Mouse (Mus musculus) embryonic facial prominence, embryonic 13.5 days (tissue): ENCODE results near the gene Adcy5. TPM values are rescaled to one million over a fixed set of nuclear protein-coding genes. Genes with fewer than 3 reads are reported as not detected.
A peak's percentile ranks its signal among the peaks of the same experiment; 100 is the strongest.

Experiments used
- ATAC-seq: fragments of 200-750 bp; cut with Nextera tagmentation; 2 replicates; pipeline ENCODE4 v1.8.0; 2017; ENCODE audit warnings: low read depth; ENCODE audit not compliant: insufficient number of reproducible peaks, insufficient read depth, low FRiP score, low TSS enrichment
- H3K27ac ChIP-seq: fragments of 300-500 bp; sonication (generic); 2 replicates; pipeline ENCODE4 v1.5.1; 2015; ENCODE audit warnings: moderate library complexity, mild to moderate bottlenecking, inconsistent platforms
- H3K27me3 ChIP-seq: fragments of 300-500 bp; sonication (generic); 2 replicates; pipeline ENCODE4 v1.6.1; 2015; ENCODE audit warnings: mild to moderate bottlenecking, inconsistent platforms
- H3K36me3 ChIP-seq: fragments of 300-500 bp; sonication (generic); 2 replicates; pipeline ENCODE4 v1.6.1; 2015; ENCODE audit warnings: mild to moderate bottlenecking, inconsistent platforms
- H3K4me1 ChIP-seq: fragments of 300-500 bp; sonication (generic); 2 replicates; pipeline ENCODE4 v1.6.1; 2015; ENCODE audit warnings: inconsistent platforms
- H3K4me2 ChIP-seq: fragments of 300-500 bp; sonication (generic); 2 replicates; pipeline ENCODE4 v1.6.1; 2015; ENCODE audit warnings: moderate library complexity, mild to moderate bottlenecking, inconsistent platforms
- H3K4me3 ChIP-seq: fragments of 300-500 bp; sonication (generic); 2 replicates; pipeline ENCODE4 v1.5.1; 2015; ENCODE audit warnings: mild to moderate bottlenecking, inconsistent platforms
- H3K9ac ChIP-seq: fragments of 300-500 bp; sonication (generic); 2 replicates; pipeline ENCODE4 v1.6.1; 2015; ENCODE audit warnings: mild to moderate bottlenecking, inconsistent platforms
- H3K9me3 ChIP-seq: fragments of 300-500 bp; sonication (generic); 2 replicates; pipeline ENCODE4 v1.6.1; 2016; ENCODE audit warnings: inconsistent platforms
- WGBS: fragments of 180-500 bp; shearing (Covaris S2); methylation state at CpG from one replicate; pipeline ENCODE4 v1.1.7; 2015; ENCODE audit warnings: mixed read lengths; 5-methylcytosine and 5-hydroxymethylcytosine counted together
- polyA plus RNA-seq: library from polyadenylated mRNA; unstranded; fragments of >200 nt; fragmentation: Nextera tagmentation; extraction: Ambion mirVana; gene quantifications from 2 replicates; pipeline ENCODE4 v1.2.1, GENCODE M21; 2015

Adcy5 gene
- polyA plus RNA-seq, 1 experiment from 2014 or later: 3.0 TPM

DNA sequence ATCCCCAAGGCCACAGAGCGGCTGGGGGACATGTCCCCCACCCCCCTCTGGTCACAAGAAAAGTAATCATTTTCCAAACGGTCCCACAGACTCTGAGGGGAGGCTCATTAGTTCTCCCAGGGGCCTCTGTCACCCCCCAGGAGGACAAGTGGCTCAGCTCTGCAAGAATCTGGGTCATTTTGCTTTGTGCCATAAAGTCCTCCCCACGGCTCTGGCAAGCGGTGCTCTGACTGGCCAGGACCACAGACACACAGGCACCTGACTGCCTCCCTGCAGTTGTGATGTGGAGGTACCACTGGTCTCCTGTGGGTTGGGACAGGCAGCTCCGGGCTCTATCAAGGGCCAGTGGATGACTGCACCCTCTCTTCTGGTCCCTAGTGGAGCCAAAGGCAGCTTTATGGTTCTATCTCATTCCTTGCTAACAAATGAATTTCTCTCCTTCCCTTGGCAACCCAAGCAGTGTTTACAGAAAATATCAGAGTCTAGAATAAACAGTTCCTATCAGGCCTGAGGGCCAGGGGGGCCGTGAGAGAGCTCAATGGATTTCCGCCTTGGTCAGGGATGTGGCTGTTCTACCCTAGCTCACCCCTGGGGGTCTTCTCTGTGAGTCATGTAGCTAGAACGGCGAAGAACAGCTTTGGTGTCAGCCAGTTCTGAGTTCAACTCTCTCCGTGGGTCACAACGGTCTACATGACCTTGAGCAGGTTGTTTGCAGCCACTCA lies 34.9 kb downstream of the Adcy5 start:
- Histone ChIP-seq H3K9me3 (no peaks in the 10 kb centered on the region), H3K4me1 (peaks cover 49% of the 10 kb centered on the region), H3K4me3 (no peak overlapping the region), H3K4me2 (no peak overlapping the region), H3K27me3 (no peaks in the 10 kb centered on the region), H3K9ac (no peak overlapping the region), H3K27ac (no peak overlapping the region), H3K36me3 (peaks cover 3% of the 10 kb centered on the region; the same call in 1 of the 2 replicates)
- WGBS: 77% methylated on average over 11 of the region's 11 CpGs
- ATAC-seq: no peak

DNA sequence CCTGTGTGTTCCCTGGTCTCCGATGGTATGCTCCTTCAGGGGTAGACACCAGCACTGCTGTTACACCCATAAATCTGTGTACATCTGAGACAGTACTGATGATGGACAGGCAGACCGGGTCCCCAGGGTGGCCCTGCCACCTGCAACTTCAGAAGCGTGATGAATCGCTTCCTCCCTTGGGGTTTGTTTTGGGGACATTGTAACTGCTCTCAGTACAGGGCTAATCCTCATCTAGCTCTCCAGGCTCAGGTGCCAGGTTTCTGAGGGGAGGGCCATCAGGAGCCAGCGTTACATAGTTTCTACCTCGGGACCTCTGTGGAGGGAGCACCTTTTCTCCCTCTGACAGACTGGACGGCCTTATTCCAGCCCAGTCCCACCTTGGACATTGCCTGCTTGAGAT lies 36.1 kb downstream of the Adcy5 start:
- no peak overlapping the region for H3K4me3 ChIP-seq
- H3K4me1 ChIP-seq: peaks cover 55% of the 10 kb centered on the region
- H3K27me3 ChIP-seq: no peaks in the 10 kb centered on the region
- no peak overlapping the region for H3K9ac ChIP-seq
- H3K27ac ChIP-seq: no peak overlapping the region
- H3K4me2 ChIP-seq: no peak overlapping the region
- H3K9me3 ChIP-seq: no peaks in the 10 kb centered on the region
- no peak for ATAC-seq
- H3K36me3 ChIP-seq: peaks cover 3% of the 10 kb centered on the region; the same call in 1 of the 2 replicates
- 70% methylated on average over 7 of the region's 7 CpGs for WGBS

DNA sequence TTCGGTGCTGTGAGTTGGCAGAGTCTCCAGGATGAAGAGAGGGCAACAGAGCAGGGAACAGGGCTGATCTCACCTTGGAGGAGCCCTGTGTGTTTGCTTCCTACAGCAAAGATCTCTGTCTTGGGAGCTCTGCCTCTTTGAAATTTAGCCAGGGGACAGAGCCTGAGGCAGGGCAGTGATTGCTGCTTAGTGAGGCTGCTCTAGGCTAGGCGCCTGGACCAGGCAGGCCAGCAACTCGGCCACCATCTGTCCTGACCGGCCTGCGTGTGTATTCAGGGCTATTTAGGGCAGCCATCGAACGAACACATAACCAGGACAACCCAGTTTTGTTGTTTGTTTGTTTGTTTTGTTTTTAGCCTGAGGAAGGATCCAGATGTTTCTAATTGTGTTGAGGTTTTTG lies 36.6 kb downstream of the Adcy5 start:
- H3K9me3 ChIP-seq: no peaks in the 10 kb centered on the region
- no peaks in the 10 kb centered on the region for H3K27me3 ChIP-seq
- no peak overlapping the region for H3K27ac ChIP-seq
- H3K9ac ChIP-seq: no peak overlapping the region
- H3K4me3 ChIP-seq: no peak overlapping the region
- no peak for ATAC-seq
- 47% methylated on average over 7 of the region's 7 CpGs for WGBS
- H3K4me2 ChIP-seq: no peak overlapping the region
- H3K4me1 ChIP-seq: peaks cover 60% of the 10 kb centered on the region
- H3K36me3 ChIP-seq: peaks cover under 1% of the 10 kb centered on the region; the same call in 1 of the 2 replicates

DNA sequence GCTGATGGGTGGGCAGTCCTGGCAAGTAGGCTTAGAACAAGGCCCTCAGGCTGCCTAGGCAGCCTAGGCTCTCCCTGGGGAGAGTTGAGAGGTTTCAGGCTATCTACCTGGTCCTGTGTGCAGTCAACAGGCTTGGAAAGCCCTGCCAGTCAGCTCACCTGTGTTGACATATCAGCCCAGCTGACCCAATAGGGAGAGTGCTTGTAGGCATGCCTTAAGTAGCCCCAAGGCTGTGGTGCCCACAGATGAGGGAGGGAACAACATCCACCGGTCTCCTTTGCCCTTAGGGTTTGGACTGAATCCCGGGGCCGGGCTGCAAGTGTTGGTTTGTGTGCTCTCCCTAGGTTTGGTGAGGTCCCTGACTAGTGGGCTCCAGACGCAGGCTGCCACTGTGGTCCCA lies 37.8 kb downstream of the Adcy5 start:
- Histone ChIP-seq H3K9ac (no peak overlapping the region), H3K27ac (0 out of 2 replicates have a peak overlapping the region, but pooled peaks have one; percentile 49), H3K9me3 (no peaks in the 10 kb centered on the region), H3K4me2 (no peak overlapping the region), H3K27me3 (no peaks in the 10 kb centered on the region), H3K4me1 (peaks cover 61% of the 10 kb centered on the region), H3K4me3 (no peak overlapping the region), H3K36me3 (no peaks in the 10 kb centered on the region)
- 59% methylated on average over 4 of the region's 4 CpGs for WGBS
- ATAC-seq: no peak

DNA sequence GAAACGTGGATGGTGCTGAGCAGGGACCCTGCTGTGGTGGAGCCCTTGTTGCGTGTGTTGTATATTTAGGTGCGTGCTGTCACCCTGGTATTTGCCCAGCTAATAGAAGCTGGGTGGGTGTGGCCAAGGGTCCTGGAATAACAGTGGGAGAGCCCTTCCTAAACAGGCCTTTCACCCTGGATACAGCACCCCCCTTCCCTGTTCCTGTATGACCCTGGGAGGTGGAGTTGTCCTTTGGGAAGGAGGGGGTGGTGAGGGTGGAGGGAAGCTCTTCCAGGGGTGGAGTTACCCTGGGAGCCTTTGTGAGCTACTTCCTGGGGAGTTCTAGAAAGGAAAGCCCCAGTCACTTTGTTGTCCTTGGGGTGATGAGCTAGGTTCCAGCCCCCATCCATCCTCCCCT lies 38.7 kb downstream of the Adcy5 start:
- Histone ChIP-seq H3K9ac (no peak overlapping the region), H3K4me3 (no peak overlapping the region), H3K4me2 (no peak overlapping the region), H3K9me3 (no peaks in the 10 kb centered on the region), H3K27ac (peak overlapping the region; percentile 49; the same call in 1 of the 2 replicates), H3K4me1 (peaks cover 53% of the 10 kb centered on the region), H3K36me3 (no peaks in the 10 kb centered on the region), H3K27me3 (no peaks in the 10 kb centered on the region)
- ATAC-seq: no peak
- WGBS: 34% methylated on average over 3 of the region's 3 CpGs

DNA sequence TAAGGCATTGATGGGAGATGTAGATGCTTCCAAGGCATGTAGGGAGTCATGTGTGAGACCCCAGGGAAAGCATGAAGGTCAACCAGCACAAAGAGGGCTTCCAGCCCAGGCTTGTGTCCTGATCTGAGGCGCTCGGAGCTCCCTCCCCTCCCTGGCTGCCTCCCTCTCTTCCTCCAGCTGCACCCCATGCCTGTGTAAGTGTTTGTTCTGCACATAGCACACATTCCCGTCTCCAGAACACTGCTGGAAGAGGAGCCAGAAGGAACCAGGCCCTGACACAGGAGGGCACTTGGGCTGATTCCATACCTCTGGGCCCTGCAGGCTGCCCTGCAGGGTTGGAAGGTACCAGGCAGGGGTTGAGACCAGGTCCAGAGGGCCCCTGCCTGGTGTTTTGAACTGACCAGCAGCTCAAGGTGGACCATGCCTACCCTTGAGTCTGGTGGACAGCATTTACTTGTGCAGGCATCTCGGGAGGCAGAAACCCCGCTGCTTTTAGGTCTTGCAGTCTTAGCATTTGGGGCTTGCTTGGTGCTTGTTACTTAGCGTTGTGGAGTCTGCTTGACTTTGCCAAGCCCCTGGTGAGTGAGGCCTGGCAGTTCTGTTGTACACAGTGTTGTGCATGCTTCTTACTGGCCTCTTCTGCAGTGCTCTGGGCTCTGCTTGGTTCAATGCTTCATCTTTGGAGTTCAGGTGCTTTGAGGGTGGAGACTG lies 45.2 kb downstream of the Adcy5 start:
- Histone ChIP-seq H3K27ac (no peak overlapping the region), H3K4me3 (no peak overlapping the region), H3K27me3 (no peaks in the 10 kb centered on the region), H3K36me3 (no peaks in the 10 kb centered on the region), H3K9me3 (no peaks in the 10 kb centered on the region), H3K4me1 (peaks cover 32% of the 10 kb centered on the region), H3K9ac (no peak overlapping the region), H3K4me2 (no peak overlapping the region)
- 62% methylated on average over 6 of the region's 6 CpGs for WGBS
- ATAC-seq: no peak

DNA sequence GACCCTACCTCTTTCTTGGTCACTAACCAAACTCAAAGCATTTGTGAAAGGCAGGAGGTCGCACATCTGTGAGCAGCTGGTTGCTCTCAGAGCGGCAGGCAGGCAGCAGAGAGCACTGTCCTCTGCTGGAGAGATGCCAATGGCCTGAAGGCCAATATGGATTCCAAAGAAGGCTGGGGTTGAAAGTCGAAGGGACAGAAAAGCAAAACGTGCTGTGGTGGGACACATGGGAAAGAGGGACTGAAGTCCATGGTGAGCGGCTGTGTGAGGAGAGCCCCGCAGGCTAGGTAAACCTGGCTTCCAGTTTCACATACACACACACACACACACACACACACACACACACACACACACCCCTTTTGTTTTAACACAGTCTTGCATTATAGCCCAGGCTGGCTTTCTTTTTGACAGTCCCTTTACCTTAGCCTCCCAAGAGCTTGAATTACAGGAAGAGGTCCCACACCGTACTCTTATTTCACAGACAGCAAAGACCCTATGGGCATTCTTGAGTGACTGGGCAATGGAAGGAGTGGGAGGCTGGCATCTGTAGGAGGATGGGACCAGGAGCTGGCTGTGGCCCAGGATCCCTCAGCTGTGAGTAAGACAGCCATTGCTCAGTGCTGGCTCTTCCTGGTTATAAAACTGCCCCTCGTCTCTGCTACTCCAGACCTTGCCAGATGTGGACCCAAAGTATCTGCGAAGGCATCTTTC lies 45.9 kb downstream of the Adcy5 start:
- Histone ChIP-seq H3K9me3 (no peaks in the 10 kb centered on the region), H3K27ac (no peak overlapping the region), H3K4me2 (no peak overlapping the region), H3K36me3 (no peaks in the 10 kb centered on the region), H3K27me3 (no peaks in the 10 kb centered on the region), H3K4me1 (peaks cover 38% of the 10 kb centered on the region), H3K4me3 (no peak overlapping the region), H3K9ac (no peak overlapping the region)
- no peak for ATAC-seq
- WGBS: 55% methylated on average over 9 of the region's 9 CpGs

DNA sequence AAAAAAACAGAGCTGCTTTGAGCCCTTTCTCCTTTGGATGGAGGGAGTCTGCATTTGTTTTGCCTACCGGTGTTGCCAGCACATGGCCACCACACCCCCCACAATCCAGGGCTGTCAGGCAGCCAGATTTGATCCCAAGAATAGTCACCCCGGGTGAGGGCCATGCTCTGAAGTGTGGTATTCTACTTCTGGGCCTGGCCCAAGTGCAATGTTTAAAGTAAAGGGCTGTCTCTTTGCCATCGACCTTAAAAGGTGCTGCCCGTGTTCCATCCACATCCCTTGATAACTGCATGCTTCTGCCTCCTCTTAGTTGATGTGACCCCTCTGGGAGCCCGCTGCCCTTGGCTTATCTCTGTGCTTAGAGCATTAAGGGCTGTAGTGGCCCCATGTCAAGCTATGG lies 46.6 kb downstream of the Adcy5 start:
- Histone ChIP-seq H3K4me2 (no peak overlapping the region), H3K27ac (no peak overlapping the region), H3K27me3 (no peaks in the 10 kb centered on the region), H3K4me3 (no peak overlapping the region), H3K9ac (no peak overlapping the region), H3K36me3 (no peaks in the 10 kb centered on the region), H3K4me1 (peaks cover 39% of the 10 kb centered on the region), H3K9me3 (no peaks in the 10 kb centered on the region)
- WGBS: 77% methylated on average over 5 of the region's 5 CpGs
- no peak for ATAC-seq

DNA sequence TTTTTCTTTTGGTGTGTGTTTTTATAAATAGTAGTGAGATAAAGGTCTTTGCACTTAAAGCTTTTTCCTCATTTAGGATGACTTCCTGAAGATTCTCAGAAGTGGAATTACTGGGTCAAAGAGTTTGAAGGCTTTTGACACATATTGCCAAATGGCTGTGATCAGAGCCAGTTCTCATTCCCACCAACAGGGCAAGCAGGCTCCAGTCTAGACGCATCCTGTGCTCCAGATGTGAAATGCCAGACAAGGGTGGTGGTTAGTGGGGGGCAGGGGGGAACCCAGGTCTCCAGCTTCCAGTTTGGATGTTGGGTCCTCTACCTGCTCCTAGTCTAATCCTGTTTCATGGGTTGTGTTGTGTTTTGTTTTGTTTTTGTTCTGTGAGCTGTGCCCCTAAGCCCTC lies 48.8 kb downstream of the Adcy5 start:
- H3K9me3 ChIP-seq: no peaks in the 10 kb centered on the region
- H3K27ac ChIP-seq: no peak overlapping the region
- WGBS: 46% methylated on average over 1 of the region's 1 CpGs
- no peak overlapping the region for H3K4me2 ChIP-seq
- no peak overlapping the region for H3K4me3 ChIP-seq
- no peak overlapping the region for H3K9ac ChIP-seq
- no peaks in the 10 kb centered on the region for H3K27me3 ChIP-seq
- ATAC-seq: no peak
- no peaks in the 10 kb centered on the region for H3K36me3 ChIP-seq
- H3K4me1 ChIP-seq: peaks cover 43% of the 10 kb centered on the region

DNA sequence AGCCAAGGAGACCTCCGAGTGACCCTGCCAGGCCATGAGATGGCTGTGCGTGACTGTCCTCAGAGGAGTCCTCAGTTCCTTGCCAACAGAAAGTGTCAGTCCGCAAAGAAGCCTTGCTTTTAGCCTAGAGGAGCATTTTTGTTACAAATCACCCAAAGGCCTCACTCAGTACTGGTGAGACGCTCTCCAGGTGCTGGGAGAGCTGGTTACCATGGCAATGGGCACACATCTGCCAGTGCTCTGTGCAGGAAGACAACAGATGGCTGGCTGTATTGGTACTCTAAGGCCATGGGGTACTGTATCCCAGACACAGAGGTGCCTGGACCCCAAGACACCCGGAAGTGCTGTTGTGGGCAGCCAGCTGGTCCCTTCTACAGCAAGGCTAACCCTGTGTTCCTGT lies 51.0 kb downstream of the Adcy5 start:
- WGBS: 56% methylated on average over 5 of the region's 5 CpGs
- no peaks in the 10 kb centered on the region for H3K9me3 ChIP-seq
- H3K27ac ChIP-seq: 0 out of 2 replicates have a peak overlapping the region, but pooled peaks have one; percentile 22
- no peaks in the 10 kb centered on the region for H3K36me3 ChIP-seq
- H3K4me3 ChIP-seq: no peak overlapping the region
- H3K27me3 ChIP-seq: no peaks in the 10 kb centered on the region
- no peak overlapping the region for H3K4me2 ChIP-seq
- H3K9ac ChIP-seq: 0 out of 2 replicates have a peak overlapping the region, but pooled peaks have one; percentile 17
- peaks cover 48% of the 10 kb centered on the region for H3K4me1 ChIP-seq
- no peak for ATAC-seq

DNA sequence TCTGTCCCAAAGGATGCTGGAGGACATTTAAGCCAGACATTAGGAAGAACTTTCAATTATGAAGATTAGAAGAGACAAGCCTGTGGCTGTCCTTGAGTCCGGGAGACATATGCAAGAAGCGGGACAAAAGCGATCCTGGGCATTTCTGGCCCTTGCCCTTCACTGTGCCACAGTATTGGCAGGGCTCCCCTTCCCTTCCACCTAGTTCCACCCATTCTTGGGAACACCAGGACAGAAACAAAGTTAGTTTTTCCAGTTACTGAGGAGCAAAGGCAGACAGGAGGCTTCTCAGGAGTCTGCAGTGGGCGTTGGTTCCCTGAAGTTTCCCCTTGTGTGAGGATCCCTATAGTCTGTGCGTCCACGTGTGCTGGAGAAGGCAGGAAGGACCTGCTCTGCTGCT lies 51.7 kb downstream of the Adcy5 start:
- Histone ChIP-seq H3K27ac (no peak overlapping the region), H3K4me3 (no peak overlapping the region), H3K36me3 (no peaks in the 10 kb centered on the region), H3K9me3 (no peaks in the 10 kb centered on the region), H3K4me2 (no peak overlapping the region), H3K9ac (no peak overlapping the region), H3K4me1 (peaks cover 46% of the 10 kb centered on the region), H3K27me3 (no peaks in the 10 kb centered on the region)
- WGBS: 74% methylated on average over 6 of the region's 6 CpGs
- no peak for ATAC-seq
